Mouse (Mus musculus): ENCODE results near the gene Pde3b. TPM values are rescaled to one million over a fixed set of nuclear protein-coding genes. Genes with fewer than 3 reads are reported as not detected.

Pde3b gene
- polyA plus RNA-seq, 1 experiment from 2014 or later = 6.9 TPM

- Histone ChIP-seq H3K9ac (replicated peaks; ENCODE audit: low read length) (no peak overlapping the region), H3K27ac (replicated peaks; ENCODE audit: low read depth, low read length) (no peak overlapping the region), H3K36me3 (ENCODE audit: control insufficient read depth, insufficient read depth, low read length) (no peaks in the 10 kb centered on the region), H3K9me3 (ENCODE audit: control insufficient read depth, low read length) (no peaks in the 10 kb centered on the region), H3K27me3 (ENCODE audit: control insufficient read depth, insufficient read depth, low read length) (no peaks in the 10 kb centered on the region), H3K4me1 (ENCODE audit: control insufficient read depth, insufficient read depth, low read length) (no peaks in the 10 kb centered on the region), H3K4me3 (replicated peaks; ENCODE audit: low read depth, low read length) (no peak overlapping the region), H3K4me2 (ENCODE audit: low read length) (no peak overlapping the region)
- DNase-seq (no peak), ATAC-seq (ENCODE audit: low FRiP score, low TSS enrichment) (no peak)
- WGBS = 82% methylated on average over 3 of the region's 3 CpGs
These were observed 161.8 kb downstream of the Pde3b start for GRCm38 (mm10) chr7:114576931-114577330.

DNA sequence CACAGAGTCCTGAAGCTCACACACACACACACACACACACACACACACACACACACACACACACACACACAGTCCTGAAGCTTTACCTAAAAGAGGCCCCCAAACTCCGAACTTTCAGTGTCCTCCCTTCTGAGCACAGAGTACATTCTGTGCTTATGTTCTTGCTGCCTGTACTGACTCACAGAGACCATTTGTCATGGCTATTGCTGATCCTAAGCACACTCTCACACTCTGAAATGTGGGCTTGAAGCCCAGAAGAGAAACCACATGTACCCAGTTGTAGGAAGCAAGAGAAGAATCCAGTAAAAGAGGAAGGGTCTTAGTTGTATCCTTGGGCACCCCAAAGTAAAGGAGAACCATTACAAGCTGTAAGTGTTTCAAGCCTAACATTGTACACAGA is 162.6 kb downstream of the Pde3b start:
- Histone ChIP-seq H3K27me3 (ENCODE audit: control insufficient read depth, insufficient read depth, low read length) (no peaks in the 10 kb centered on the region), H3K4me1 (ENCODE audit: control insufficient read depth, insufficient read depth, low read length) (no peaks in the 10 kb centered on the region), H3K9me3 (ENCODE audit: control insufficient read depth, low read length) (no peaks in the 10 kb centered on the region), H3K9ac (replicated peaks; ENCODE audit: low read length) (no peak overlapping the region), H3K36me3 (ENCODE audit: control insufficient read depth, insufficient read depth, low read length) (no peaks in the 10 kb centered on the region), H3K4me3 (replicated peaks; ENCODE audit: low read depth, low read length) (no peak overlapping the region), H3K4me2 (ENCODE audit: low read length) (no peak overlapping the region), H3K27ac (replicated peaks; ENCODE audit: low read depth, low read length) (no peak overlapping the region)
- no peak for DNase-seq
- 89% methylated on average over 1 of the region's 1 CpGs for WGBS
- no peak for ATAC-seq (ENCODE audit: low FRiP score, low TSS enrichment)

- Histone ChIP-seq H3K4me2 (ENCODE audit: low read length) (no peak overlapping the region), H3K4me3 (replicated peaks; ENCODE audit: low read depth, low read length) (no peak overlapping the region), H3K27ac (replicated peaks; ENCODE audit: low read depth, low read length) (no peak overlapping the region), H3K9ac (replicated peaks; ENCODE audit: low read length) (no peak overlapping the region), H3K36me3 (ENCODE audit: control insufficient read depth, insufficient read depth, low read length) (no peaks in the 10 kb centered on the region), H3K27me3 (ENCODE audit: control insufficient read depth, insufficient read depth, low read length) (no peaks in the 10 kb centered on the region), H3K9me3 (ENCODE audit: control insufficient read depth, low read length) (no peaks in the 10 kb centered on the region), H3K4me1 (ENCODE audit: control insufficient read depth, insufficient read depth, low read length) (no peaks in the 10 kb centered on the region)
- WGBS = 3% methylated on average over 4 of the region's 4 CpGs
- no peak for ATAC-seq (ENCODE audit: low FRiP score, low TSS enrichment)
- peak; percentile 92 for DNase-seq
These were observed 165.3 kb downstream of the Pde3b start for GRCm38 (mm10) chr7:114580426-114580825.

DNA sequence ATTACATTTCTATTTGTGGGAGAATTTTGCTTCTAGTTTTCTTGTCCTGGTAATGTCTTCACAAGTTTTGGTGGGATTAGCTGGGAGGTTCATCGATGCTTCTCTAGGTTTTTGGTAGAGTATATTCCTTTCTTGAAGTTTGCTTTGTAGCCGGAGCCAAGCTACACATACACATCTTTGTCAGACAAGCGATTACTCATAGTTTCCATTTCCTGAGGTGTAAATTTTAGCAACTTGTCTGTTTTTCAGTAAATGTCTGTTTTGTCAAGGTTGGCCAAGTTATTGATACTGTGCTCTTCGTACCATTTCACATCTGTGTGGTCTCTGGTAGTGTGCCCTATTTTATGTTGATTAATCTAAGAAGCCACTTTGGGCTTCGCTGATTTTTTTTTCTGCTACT is 166.1 kb downstream of the Pde3b start:
- Histone ChIP-seq H3K9ac (replicated peaks; ENCODE audit: low read length) (no peak overlapping the region), H3K4me1 (ENCODE audit: control insufficient read depth, insufficient read depth, low read length) (no peaks in the 10 kb centered on the region), H3K27ac (replicated peaks; ENCODE audit: low read depth, low read length) (no peak overlapping the region), H3K9me3 (ENCODE audit: control insufficient read depth, low read length) (no peaks in the 10 kb centered on the region), H3K4me3 (replicated peaks; ENCODE audit: low read depth, low read length) (no peak overlapping the region), H3K36me3 (ENCODE audit: control insufficient read depth, insufficient read depth, low read length) (no peaks in the 10 kb centered on the region), H3K4me2 (ENCODE audit: low read length) (no peak overlapping the region), H3K27me3 (ENCODE audit: control insufficient read depth, insufficient read depth, low read length) (no peaks in the 10 kb centered on the region)
- no peak for DNase-seq
- 92% methylated on average over 5 of the region's 5 CpGs for WGBS
- ATAC-seq (ENCODE audit: low FRiP score, low TSS enrichment) = no peak

DNA sequence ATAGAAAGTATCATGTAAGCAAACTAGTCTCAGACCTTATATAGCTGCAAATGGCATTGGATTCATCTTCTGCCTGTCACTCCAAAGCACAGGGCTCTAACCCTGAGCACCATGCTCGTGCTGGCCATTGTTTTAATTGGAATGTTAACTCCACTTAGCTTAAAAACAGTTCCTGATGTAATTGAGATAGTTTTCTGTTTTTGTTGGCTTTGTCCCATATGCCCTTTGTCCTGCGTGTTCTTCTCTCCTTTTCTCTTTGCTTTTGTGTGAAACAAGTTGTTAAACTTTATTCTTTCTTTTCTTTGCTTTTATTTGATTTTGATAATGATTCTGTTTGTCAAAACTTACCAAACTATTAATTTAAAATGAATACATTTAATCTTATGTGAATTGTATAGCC is 167.4 kb downstream of the Pde3b start:
- Histone ChIP-seq H3K9ac (replicated peaks; ENCODE audit: low read length) (no peak overlapping the region), H3K27me3 (ENCODE audit: control insufficient read depth, insufficient read depth, low read length) (no peaks in the 10 kb centered on the region), H3K9me3 (ENCODE audit: control insufficient read depth, low read length) (no peaks in the 10 kb centered on the region), H3K4me3 (replicated peaks; ENCODE audit: low read depth, low read length) (no peak overlapping the region), H3K4me2 (ENCODE audit: low read length) (no peak overlapping the region), H3K4me1 (ENCODE audit: control insufficient read depth, insufficient read depth, low read length) (no peaks in the 10 kb centered on the region), H3K36me3 (ENCODE audit: control insufficient read depth, insufficient read depth, low read length) (no peaks in the 10 kb centered on the region), H3K27ac (replicated peaks; ENCODE audit: low read depth, low read length) (no peak overlapping the region)
- 55% methylated on average over 2 of the region's 2 CpGs for WGBS
- no peak for ATAC-seq (ENCODE audit: low FRiP score, low TSS enrichment)
- DNase-seq = no peak

Other genes with a start within 250 kb of the Pde3b start
- gene Copb1, start 160.6 kb upstream of the Pde3b start, polyA plus RNA-seq (2014; fragmentation: Nextera tagmentation; extraction: Ambion mirVana) = 72.8 and 104 TPM in 2 replicates
- gene Psma1, start 139.2 kb upstream of the Pde3b start, polyA plus RNA-seq (2014; fragmentation: Nextera tagmentation; extraction: Ambion mirVana) = 377 and 410 TPM in 2 replicates
- 1.2 TPM in 2 replicates for gene Cyp2r1, start 147.7 kb downstream of the Pde3b start, polyA plus RNA-seq (2014; fragmentation: Nextera tagmentation; extraction: Ambion mirVana)
- 5.9 and 7.3 TPM in 2 replicates for gene Calca, start 221.1 kb downstream of the Pde3b start, polyA plus RNA-seq (2014; fragmentation: Nextera tagmentation; extraction: Ambion mirVana)